Mouse (Mus musculus) neural tube, embryonic 13.5 days (tissue): ENCODE measurements at regions not wholly inside any gene's neighbourhood (a gene's known extent, or its start where the extent isn't known, plus 50 kb on each side); places are given as distances from the start of the nearest gene placed in this dataset.
"Not testable (repeated sequence)": the region's sequence is repeated elsewhere in the genome, so short reads cannot be mapped to it uniquely, and the experiment has no call there.

Experiments used
- ATAC-seq: fragments of 200-750 bp; cut with Nextera tagmentation; 2 replicates; pipeline ENCODE4 v1.8.0; 2017; ENCODE audit warnings: low read depth, mild to moderate bottlenecking, moderate TSS enrichment, moderate library complexity
- H3K27ac ChIP-seq: fragments of 300-500 bp; sonication (generic); replicated peaks from 2 replicates; pipeline ENCODE4 v1.5.1; 2015; ENCODE audit warnings: moderate library complexity, mild to moderate bottlenecking, inconsistent platforms
- H3K27me3 ChIP-seq: fragments of 300-500 bp; sonication (generic); 2 replicates; pipeline ENCODE4 v1.6.1; 2015; ENCODE audit warnings: mild to moderate bottlenecking, inconsistent platforms
- H3K36me3 ChIP-seq: fragments of 300-500 bp; sonication (generic); 2 replicates; pipeline ENCODE4 v1.6.1; 2015; ENCODE audit warnings: mild to moderate bottlenecking, inconsistent platforms
- H3K4me1 ChIP-seq: fragments of 300-500 bp; sonication (generic); replicated peaks from 2 replicates; pipeline ENCODE4 v1.6.1; 2015; ENCODE audit warnings: inconsistent platforms
- H3K4me2 ChIP-seq: fragments of 300-500 bp; sonication (generic); 2 replicates; pipeline ENCODE4 v1.6.1; 2015; ENCODE audit warnings: inconsistent platforms, mild to moderate bottlenecking, moderate library complexity
- H3K4me3 ChIP-seq: fragments of 300-500 bp; sonication (generic); 2 replicates; pipeline ENCODE4 v1.5.1; 2015; ENCODE audit warnings: mild to moderate bottlenecking, inconsistent platforms
- H3K9ac ChIP-seq: fragments of 300-500 bp; sonication (generic); 2 replicates; pipeline ENCODE4 v1.6.1; 2015; ENCODE audit warnings: moderate library complexity, mild to moderate bottlenecking, inconsistent platforms
- H3K9me3 ChIP-seq: fragments of 300-500 bp; sonication (generic); 2 replicates; pipeline ENCODE4 v1.6.1; 2016; ENCODE audit warnings: inconsistent platforms
- WGBS: fragments of 180-500 bp; shearing (Covaris S2); methylation state at CpG from one replicate; pipeline ENCODE4 v1.1.7; 2015; 5-methylcytosine and 5-hydroxymethylcytosine counted together

DNA sequence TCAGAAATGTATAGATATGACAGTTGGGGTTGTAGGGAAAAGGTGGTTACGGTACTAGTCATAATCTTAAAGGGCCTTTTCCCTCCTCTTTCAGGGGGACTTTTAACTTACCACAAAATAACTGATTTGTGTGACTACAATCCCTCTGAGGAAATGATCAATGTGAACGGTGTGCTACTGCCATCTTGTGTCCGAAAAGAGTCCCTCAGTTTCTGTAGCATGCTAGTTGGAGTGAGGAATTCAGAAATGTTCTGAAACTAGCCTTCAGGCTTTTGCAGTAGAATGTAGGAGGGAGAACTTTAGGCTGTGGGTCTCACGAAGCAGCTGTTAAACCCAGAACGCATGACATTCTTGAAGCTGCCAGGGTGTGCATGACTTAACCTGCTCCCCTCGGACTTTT is 471.5 kb upstream of the N6amt1 start:
- no peak overlapping the region for H3K27ac ChIP-seq
- WGBS: 30% methylated on average over 6 of the region's 6 CpGs
- no peak overlapping the region for H3K9ac ChIP-seq
- no peak for ATAC-seq
- no peaks in the 10 kb centered on the region for H3K27me3 ChIP-seq
- H3K9me3 ChIP-seq: no peaks in the 10 kb centered on the region
- no peak overlapping the region for H3K4me2 ChIP-seq
- no peaks in the 10 kb centered on the region for H3K36me3 ChIP-seq
- H3K4me1 ChIP-seq: no peaks in the 10 kb centered on the region
- no peak overlapping the region for H3K4me3 ChIP-seq

DNA sequence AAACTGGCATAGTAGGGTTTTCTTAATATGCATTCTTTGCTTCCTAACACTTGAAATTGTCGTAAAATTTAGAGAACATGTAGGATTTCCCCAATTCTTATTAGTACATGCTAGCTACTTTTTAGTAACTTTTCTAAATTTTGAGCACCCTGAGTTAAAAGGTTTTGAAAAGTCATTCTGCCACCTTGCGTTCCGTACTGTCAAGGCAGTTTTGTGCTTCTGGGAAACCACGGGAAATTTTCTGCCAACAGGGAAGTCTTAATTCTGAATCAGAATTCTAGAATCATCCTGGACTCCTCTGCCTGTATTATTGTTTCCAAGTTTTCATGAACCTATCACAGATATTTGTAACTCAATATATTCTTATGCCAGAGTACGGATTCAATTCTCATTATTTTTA is 472.4 kb upstream of the N6amt1 start:
- 82% methylated on average over 5 of the region's 5 CpGs for WGBS
- no peak for ATAC-seq
- no peak overlapping the region for H3K4me3 ChIP-seq

DNA sequence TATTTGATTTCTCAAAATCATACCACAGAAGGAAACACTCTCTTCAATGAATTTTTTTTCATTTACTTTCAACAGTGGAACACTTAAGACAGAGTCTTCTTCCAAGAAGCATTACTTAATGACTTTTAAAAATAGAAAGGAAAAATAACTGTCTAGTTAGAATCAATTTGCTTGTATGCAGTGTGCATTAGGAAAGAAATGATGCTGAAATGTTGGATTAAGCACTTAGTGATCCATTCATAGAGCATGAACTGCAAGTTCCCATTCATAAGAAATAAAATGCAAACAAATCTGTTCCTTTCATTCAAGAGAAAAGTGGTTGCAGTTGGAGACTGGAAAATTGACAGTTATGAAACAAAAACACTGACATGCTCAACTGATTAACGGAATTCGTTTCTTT is 493.2 kb upstream of the N6amt1 start:
- ATAC-seq: no peak
- no peak overlapping the region for H3K9ac ChIP-seq
- no peaks in the 10 kb centered on the region for H3K4me1 ChIP-seq
- H3K27ac ChIP-seq: no peak overlapping the region
- no peaks in the 10 kb centered on the region for H3K9me3 ChIP-seq
- H3K4me3 ChIP-seq: no peak overlapping the region
- 88% methylated on average over 2 of the region's 2 CpGs for WGBS
- no peaks in the 10 kb centered on the region for H3K27me3 ChIP-seq
- no peak overlapping the region for H3K4me2 ChIP-seq
- H3K36me3 ChIP-seq: no peaks in the 10 kb centered on the region

More for the DNA sequence above, 472.4 kb upstream of the N6amt1 start:
- Histone ChIP-seq H3K27ac (no peak overlapping the region), H3K9me3 (no peaks in the 10 kb centered on the region), H3K4me2 (no peak overlapping the region), H3K9ac (no peak overlapping the region), H3K27me3 (no peaks in the 10 kb centered on the region), H3K4me1 (no peaks in the 10 kb centered on the region), H3K36me3 (no peaks in the 10 kb centered on the region)

DNA sequence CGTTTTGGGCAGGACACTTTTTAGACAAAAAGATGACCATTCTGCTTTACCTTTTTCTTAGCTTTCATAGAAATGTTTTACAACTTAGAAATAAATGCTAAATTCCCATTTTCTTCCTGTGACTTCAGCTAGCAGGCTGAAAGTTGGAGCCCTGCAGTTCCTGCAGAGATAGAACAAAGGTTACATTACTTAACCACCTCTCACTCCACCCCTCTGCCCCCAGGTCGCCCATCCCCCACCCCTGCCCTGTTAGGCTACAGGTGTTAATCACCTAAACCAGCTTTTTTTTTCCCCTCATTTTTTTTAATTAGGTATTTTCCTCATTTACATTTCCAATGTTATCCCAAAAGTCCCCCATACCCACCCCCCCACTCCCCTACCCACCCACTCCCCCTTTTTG is 498.1 kb upstream of the N6amt1 start:
- no peaks in the 10 kb centered on the region for H3K9me3 ChIP-seq
- WGBS: 51% methylated on average over 2 of the region's 2 CpGs
- no peak overlapping the region for H3K27ac ChIP-seq
- H3K36me3 ChIP-seq: no peaks in the 10 kb centered on the region
- no peaks in the 10 kb centered on the region for H3K4me1 ChIP-seq
- no peak overlapping the region for H3K4me3 ChIP-seq
- no peak for ATAC-seq
- H3K27me3 ChIP-seq: no peaks in the 10 kb centered on the region
- H3K9ac ChIP-seq: no peak overlapping the region
- H3K4me2 ChIP-seq: no peak overlapping the region

DNA sequence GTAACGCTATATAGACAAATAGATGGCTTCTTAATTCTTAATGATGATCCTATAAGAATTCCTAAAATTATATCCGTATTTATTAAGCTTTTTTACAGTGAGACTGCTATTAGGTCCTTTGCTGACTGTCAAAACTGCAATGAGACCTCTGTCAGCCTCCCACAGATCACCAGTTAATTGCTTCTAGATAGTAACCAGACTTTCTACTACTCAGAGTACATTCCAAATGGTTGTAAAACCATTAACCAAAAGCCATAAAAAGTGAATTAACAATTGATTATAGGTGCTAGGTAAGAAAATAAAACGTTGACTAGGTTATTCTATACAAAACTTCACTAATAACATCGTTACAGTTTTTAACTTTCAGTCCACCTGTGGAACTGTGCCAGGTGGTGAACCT is 498.7 kb upstream of the N6amt1 start:
- Histone ChIP-seq H3K4me2 (no peak overlapping the region), H3K27ac (no peak overlapping the region), H3K27me3 (no peaks in the 10 kb centered on the region), H3K36me3 (no peaks in the 10 kb centered on the region), H3K4me1 (no peaks in the 10 kb centered on the region), H3K9ac (no peak overlapping the region), H3K4me3 (no peak overlapping the region), H3K9me3 (no peaks in the 10 kb centered on the region)
- WGBS: 48% methylated on average over 4 of the region's 4 CpGs
- ATAC-seq: no peak

DNA sequence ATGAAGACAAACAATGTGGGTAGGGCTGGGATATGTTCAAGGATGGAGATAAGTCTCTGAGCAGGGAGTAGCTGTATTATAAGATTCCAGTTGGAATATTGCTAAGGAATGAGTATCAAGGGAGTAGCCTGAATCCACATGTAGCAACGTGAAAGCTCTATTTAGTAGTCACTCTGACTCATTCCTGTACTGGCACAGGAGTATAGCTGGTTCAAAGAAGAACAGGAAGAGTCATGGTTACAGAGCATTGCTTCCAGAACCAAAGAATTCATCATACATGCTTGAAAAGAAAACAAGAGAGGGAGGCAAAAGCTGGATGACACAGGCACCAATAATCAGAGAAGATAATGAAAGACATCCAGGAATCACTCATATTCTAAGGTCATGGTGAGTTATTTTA is 500.6 kb upstream of the N6amt1 start:
- Histone ChIP-seq H3K36me3 (no peaks in the 10 kb centered on the region), H3K9ac (no peak overlapping the region), H3K4me2 (no peak overlapping the region), H3K27ac (no peak overlapping the region), H3K27me3 (no peaks in the 10 kb centered on the region), H3K4me3 (no peak overlapping the region), H3K9me3 (no peaks in the 10 kb centered on the region), H3K4me1 (no peaks in the 10 kb centered on the region)
- no peak for ATAC-seq
- 76% methylated on average over 1 of the region's 1 CpGs for WGBS

DNA sequence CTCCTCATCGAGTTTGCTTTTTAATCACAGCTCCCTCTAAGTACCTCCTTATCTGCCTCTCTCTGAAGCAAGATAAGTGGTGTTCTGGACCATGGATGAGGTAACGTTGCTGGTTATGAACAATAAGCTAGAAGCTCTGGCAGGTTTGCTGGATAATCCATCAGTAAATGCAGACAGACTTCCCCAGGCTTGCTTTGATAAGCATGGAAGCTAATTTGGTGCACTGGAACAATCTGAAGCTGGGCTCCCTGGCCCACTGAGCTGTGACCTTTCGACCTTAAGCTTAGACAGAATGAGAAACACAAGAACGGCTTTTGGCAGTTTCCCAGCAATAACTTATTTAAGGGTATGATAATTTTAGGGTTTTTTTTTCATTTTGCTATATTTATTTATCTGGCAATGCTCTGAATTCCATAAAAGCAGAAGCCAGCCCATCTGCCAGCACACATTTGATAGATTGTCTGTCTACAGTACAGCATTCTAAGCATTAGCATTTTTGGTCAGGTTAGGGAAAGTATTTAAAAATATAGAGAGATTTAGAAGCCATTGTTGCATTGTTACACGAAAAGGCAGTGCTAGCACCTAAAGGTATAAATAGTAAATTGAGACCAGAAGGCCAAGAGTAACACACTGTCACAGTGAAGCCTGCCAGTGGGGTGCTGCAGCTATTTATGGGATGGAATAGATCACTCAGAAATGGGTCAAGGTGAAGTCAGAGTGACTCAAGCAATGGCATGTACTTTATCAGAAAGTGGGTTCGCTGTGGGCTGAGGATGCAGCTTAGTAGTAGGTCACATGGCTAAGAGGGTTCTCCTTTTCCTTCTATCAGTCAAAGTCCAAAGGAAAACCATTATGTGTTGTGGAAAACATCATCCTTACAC is 515.3 kb upstream of the N6amt1 start:
- H3K9me3 ChIP-seq: no peaks in the 10 kb centered on the region
- no peaks in the 10 kb centered on the region for H3K4me1 ChIP-seq
- H3K36me3 ChIP-seq: no peaks in the 10 kb centered on the region
- H3K4me2 ChIP-seq: no peak overlapping the region
- H3K27me3 ChIP-seq: no peaks in the 10 kb centered on the region
- no peak overlapping the region for H3K27ac ChIP-seq
- no peak overlapping the region for H3K4me3 ChIP-seq
- WGBS: 53% methylated on average over 6 of the region's 6 CpGs
- no peak for ATAC-seq
- H3K9ac ChIP-seq: no peak overlapping the region

DNA sequence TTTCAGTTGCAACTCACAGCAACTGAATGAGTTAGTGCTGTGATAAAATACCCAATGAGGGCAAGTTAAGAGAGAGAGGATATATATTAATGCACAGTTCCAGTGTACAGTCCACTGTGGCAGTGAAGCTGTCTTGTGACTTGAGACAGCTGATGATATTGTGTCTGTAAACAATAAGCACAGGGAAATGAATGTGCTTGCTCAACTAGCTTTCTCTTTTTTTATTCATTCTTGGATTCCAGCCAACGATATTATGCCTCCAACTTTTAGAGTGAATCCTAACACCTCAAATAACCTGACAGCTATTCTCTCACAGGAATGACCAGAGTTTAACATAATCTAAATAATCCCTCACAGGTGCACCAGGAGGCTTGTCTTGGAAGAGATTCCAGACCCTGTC is 526.3 kb upstream of the N6amt1 start:
- Histone ChIP-seq H3K27me3 (no peaks in the 10 kb centered on the region), H3K4me2 (no peak overlapping the region), H3K27ac (no peak overlapping the region), H3K36me3 (no peaks in the 10 kb centered on the region), H3K4me1 (no peaks in the 10 kb centered on the region), H3K4me3 (no peak overlapping the region), H3K9me3 (no peaks in the 10 kb centered on the region), H3K9ac (no peak overlapping the region)
- ATAC-seq: no peak
- 82% methylated on average over 1 of the region's 1 CpGs for WGBS

DNA sequence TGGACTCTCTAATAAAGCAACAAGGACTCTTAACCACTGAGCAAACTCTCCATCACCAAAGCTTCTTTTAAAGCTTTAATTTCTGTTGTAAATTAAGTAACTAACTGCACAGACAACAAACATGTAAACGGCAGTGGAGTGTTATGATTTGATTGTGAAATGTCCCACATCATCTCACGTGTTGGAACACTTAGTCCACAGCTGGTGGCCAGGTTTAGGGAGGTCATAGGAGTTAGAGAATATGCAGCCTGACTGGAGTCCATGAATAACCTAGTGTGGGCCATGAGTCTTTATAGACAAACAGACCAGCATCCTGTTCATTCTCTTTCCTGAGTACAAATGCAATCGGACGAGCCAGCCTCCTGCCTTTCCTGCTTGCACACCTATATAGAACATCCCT is 527.3 kb upstream of the N6amt1 start:
- Histone ChIP-seq H3K27ac (no peak overlapping the region), H3K9me3 (no peaks in the 10 kb centered on the region), H3K27me3 (no peaks in the 10 kb centered on the region), H3K4me3 (no peak overlapping the region), H3K4me1 (no peaks in the 10 kb centered on the region), H3K36me3 (no peaks in the 10 kb centered on the region), H3K9ac (no peak overlapping the region), H3K4me2 (no peak overlapping the region)
- no peak for ATAC-seq
- 82% methylated on average over 4 of the region's 4 CpGs for WGBS

DNA sequence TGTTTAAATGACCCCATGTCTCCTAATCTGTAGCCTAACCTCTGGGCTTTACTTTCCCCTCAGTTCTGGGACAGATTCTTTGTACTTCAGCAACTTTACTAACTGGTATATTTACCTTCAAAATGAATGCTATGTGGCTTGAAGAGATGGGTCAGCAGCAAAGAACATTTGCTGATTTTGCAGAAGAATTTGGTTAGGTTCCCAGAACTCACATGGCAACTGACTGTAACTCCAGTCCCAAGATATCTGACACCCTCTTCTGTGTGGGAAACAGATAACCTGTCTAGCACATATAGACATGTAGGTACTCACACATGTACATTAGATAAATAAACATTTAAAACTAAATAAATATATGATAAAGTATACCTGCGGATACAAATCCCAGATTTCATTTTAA is 530.5 kb upstream of the N6amt1 start:
- H3K4me3 ChIP-seq: no peak overlapping the region
- WGBS: 96% methylated on average over 1 of the region's 1 CpGs
- no peak for ATAC-seq
- H3K27me3 ChIP-seq: no peaks in the 10 kb centered on the region
- no peaks in the 10 kb centered on the region for H3K36me3 ChIP-seq
- no peaks in the 10 kb centered on the region for H3K4me1 ChIP-seq
- no peak overlapping the region for H3K4me2 ChIP-seq
- H3K27ac ChIP-seq: no peak overlapping the region
- no peak overlapping the region for H3K9ac ChIP-seq
- H3K9me3 ChIP-seq: no peaks in the 10 kb centered on the region

DNA sequence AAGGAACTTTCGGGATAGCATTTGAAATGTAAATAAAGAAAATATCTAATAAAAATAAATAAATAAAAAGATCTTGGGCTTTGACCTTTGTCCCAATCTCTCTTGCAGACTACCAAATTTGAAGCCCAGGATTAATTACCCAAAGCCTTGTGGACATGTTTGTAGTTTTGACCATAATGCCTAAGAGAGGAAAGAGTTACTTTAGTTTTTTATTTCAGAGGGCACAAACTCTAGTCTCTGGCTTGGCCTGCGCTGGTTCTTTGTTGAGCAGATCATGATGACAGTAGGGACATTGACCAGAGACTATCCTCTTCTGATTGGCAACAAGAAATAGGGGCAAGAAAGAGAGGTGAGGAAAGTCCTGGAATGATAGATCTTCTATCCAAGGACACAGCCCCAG is 532.4 kb upstream of the N6amt1 start:
- no peaks in the 10 kb centered on the region for H3K36me3 ChIP-seq
- no peaks in the 10 kb centered on the region for H3K9me3 ChIP-seq
- 87% methylated on average over 2 of the region's 2 CpGs for WGBS
- H3K27me3 ChIP-seq: no peaks in the 10 kb centered on the region
- H3K27ac ChIP-seq: no peak overlapping the region
- H3K4me1 ChIP-seq: no peaks in the 10 kb centered on the region
- ATAC-seq: no peak
- H3K4me2 ChIP-seq: no peak overlapping the region
- H3K9ac ChIP-seq: no peak overlapping the region
- no peak overlapping the region for H3K4me3 ChIP-seq

DNA sequence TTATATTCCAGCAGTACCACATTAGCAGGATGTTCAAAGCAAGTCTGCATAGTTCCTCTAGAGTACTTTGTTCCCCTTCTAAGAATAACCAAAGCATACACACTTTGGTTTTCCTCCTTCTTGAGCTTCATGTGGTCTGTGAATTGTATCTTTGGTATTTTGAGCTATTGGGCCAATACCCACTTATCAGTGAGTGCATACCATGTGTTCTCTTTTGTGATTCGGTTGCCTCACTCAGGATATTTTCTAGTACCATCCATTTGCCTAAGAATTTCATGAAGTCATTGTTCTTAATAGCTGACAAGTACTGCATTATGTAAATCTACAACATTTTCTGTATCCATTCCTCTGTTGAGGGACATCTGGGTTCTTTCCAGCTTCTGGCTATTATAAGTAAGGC is 535.3 kb upstream of the N6amt1 start:
- WGBS: 77% methylated on average over 1 of the region's 1 CpGs

More for the DNA sequence above, 535.3 kb upstream of the N6amt1 start:
- not testable (repeated sequence) for H3K27ac ChIP-seq, H3K4me1 ChIP-seq, H3K36me3 ChIP-seq, ATAC-seq, H3K27me3 ChIP-seq, H3K9me3 ChIP-seq, H3K9ac ChIP-seq, H3K4me2 ChIP-seq, H3K4me3 ChIP-seq
